Mouse (Mus musculus) hindbrain, embryonic 14.5 days (tissue): ENCODE measurements around the gene 1110057P08Rik. TPM values are rescaled to one million over a fixed set of nuclear protein-coding genes. Genes with fewer than 3 reads are reported as not detected.
"Not testable (repeated sequence)": the region's sequence is repeated elsewhere in the genome, so short reads cannot be mapped to it uniquely, and the experiment has no call there.

Experiments used
- ATAC-seq: fragments of 200-750 bp; cut with Nextera tagmentation; 2 replicates; pipeline ENCODE4 v1.8.0; 2017; ENCODE audit warnings: moderate number of reproducible peaks, mild to moderate bottlenecking, moderate TSS enrichment, moderate library complexity; ENCODE audit not compliant: low FRiP score
- DNase-seq: peaks from one replicate; pipeline ENCODE4 v3.0.0-alpha.2; 2015; ENCODE audit warnings: low spot score
- H3K27ac ChIP-seq: fragments of 300-500 bp; sonication (generic); 2 replicates; pipeline ENCODE4 v1.5.1; 2014; ENCODE audit warnings: mild to moderate bottlenecking, moderate library complexity
- H3K27me3 ChIP-seq: fragments of 300-500 bp; sonication (generic); 2 replicates; pipeline ENCODE4 v1.6.1; 2014; ENCODE audit warnings: mild to moderate bottlenecking, low read length, mixed read lengths; ENCODE audit not compliant: control insufficient read depth, insufficient read depth
- H3K36me3 ChIP-seq: fragments of 300-500 bp; sonication (generic); replicated peaks from 2 replicates; pipeline ENCODE4 v1.6.1; 2014; ENCODE audit not compliant: control insufficient read depth, insufficient read depth
- H3K4me1 ChIP-seq: fragments of 300-500 bp; sonication (generic); replicated peaks from 2 replicates; pipeline ENCODE4 v1.6.1; 2014; ENCODE audit warnings: antibody characterized with exemption, low read length, mixed read lengths; ENCODE audit not compliant: control insufficient read depth, insufficient read depth
- H3K4me2 ChIP-seq: fragments of 300-500 bp; sonication (generic); replicated peaks from 2 replicates; pipeline ENCODE4 v1.6.1; 2014; ENCODE audit warnings: mild to moderate bottlenecking, moderate library complexity
- H3K4me3 ChIP-seq: fragments of 300-500 bp; sonication (generic); replicated peaks from 2 replicates; pipeline ENCODE4 v1.5.1; 2014; ENCODE audit warnings: mild to moderate bottlenecking, low read length
- H3K9ac ChIP-seq: fragments of 300-500 bp; sonication (generic); 2 replicates; pipeline ENCODE4 v1.6.1; 2014
- H3K9me3 ChIP-seq: fragments of 300-500 bp; sonication (generic); 2 replicates; pipeline ENCODE4 v1.6.1; 2016; ENCODE audit warnings: low read length; ENCODE audit not compliant: control insufficient read depth
- WGBS: fragments of 180-500 bp; shearing (Covaris S2); extraction: QIAGEN DNeasy Blood & Tissue Kit; methylation state at CpG from one replicate; pipeline ENCODE4 v1.1.7; 2014; 5-methylcytosine and 5-hydroxymethylcytosine counted together
- polyA plus RNA-seq: library from polyadenylated mRNA; unstranded; fragments of >200 nt; fragmentation: Nextera tagmentation; extraction: Ambion mirVana; gene quantifications from 2 replicates; pipeline ENCODE4 v1.2.1, GENCODE M21; 2014

1110057P08Rik gene
- not detected in 2 replicates for polyA plus RNA-seq

GRCm38 (mm10) chr16:89174435-89174834, at the start of gene 1110057P08Rik:
TSS of gene 1110057P08Rik (plus strand) at chr16:89174735.
- Histone ChIP-seq H3K4me1 (no peaks in the 10 kb centered on the region), H3K4me2 (no peak within 1 kb of the TSS), H3K9ac (no peak within 1 kb of the TSS), H3K9me3 (no peaks in the 10 kb centered on the region), H3K4me3 (no peak within 1 kb of the TSS), H3K27me3 (no peaks in the 10 kb centered on the region), H3K27ac (no peak within 1 kb of the TSS), H3K36me3 (no peaks in the 10 kb centered on the region)
- WGBS = 85% methylated on average over 2 of the region's 2 CpGs
- no peak for ATAC-seq
- DNase-seq = no peak

GRCm38 (mm10) chr16:89140551-89140950, 34.0 kb upstream of the 1110057P08Rik start, which contains the start of gene Gm6358:
TSS of gene Gm6358 (plus strand) at chr16:89140851.
- Histone ChIP-seq H3K9me3 (no peaks in the 10 kb centered on the region), H3K27ac (no peak within 1 kb of the TSS), H3K27me3 (no peaks in the 10 kb centered on the region), H3K9ac (no peak within 1 kb of the TSS), H3K36me3 (no peaks in the 10 kb centered on the region), H3K4me2 (no peak within 1 kb of the TSS), H3K4me3 (no peak within 1 kb of the TSS), H3K4me1 (no peaks in the 10 kb centered on the region)
- WGBS = 97% methylated on average over 1 of the region's 1 CpGs
- ATAC-seq = no peak
- DNase-seq = no peak

- no peak within 1 kb of the TSS for H3K9ac ChIP-seq
- 97% methylated on average over 1 of the region's 1 CpGs for WGBS
- H3K4me1 ChIP-seq = no peaks in the 10 kb centered on the region
- no peak for DNase-seq
- no peaks in the 10 kb centered on the region; the same call in 1 of the 2 replicates for H3K9me3 ChIP-seq
- H3K4me2 ChIP-seq = no peak within 1 kb of the TSS
- no peak within 1 kb of the TSS for H3K4me3 ChIP-seq
- H3K27ac ChIP-seq = no peak within 1 kb of the TSS
- no peaks in the 10 kb centered on the region for H3K36me3 ChIP-seq
- no peak for ATAC-seq
- no peaks in the 10 kb centered on the region for H3K27me3 ChIP-seq
Observed at GRCm38 (mm10) chr16:89150786-89151185, 23.7 kb upstream of the 1110057P08Rik start, which contains the start of gene Gm10061. TSS of gene Gm10061 (plus strand) at chr16:89151086.

GRCm38 (mm10) chr16:89157652-89158051, 16.9 kb upstream of the 1110057P08Rik start, which contains the start of gene Gm9789:
TSS of gene Gm9789 (plus strand) at chr16:89157952.
- H3K4me1 ChIP-seq = no peaks in the 10 kb centered on the region
- no peak for DNase-seq
- no peak for ATAC-seq
- no peak within 1 kb of the TSS for H3K27ac ChIP-seq
- H3K4me3 ChIP-seq = no peak within 1 kb of the TSS
- no peak within 1 kb of the TSS for H3K4me2 ChIP-seq
- no peaks in the 10 kb centered on the region for H3K27me3 ChIP-seq
- no peaks in the 10 kb centered on the region for H3K36me3 ChIP-seq
- no peak within 1 kb of the TSS for H3K9ac ChIP-seq
- no peaks in the 10 kb centered on the region for H3K9me3 ChIP-seq
- WGBS = 92% methylated on average over 4 of the region's 4 CpGs

- not testable (repeated sequence) for H3K27ac ChIP-seq, H3K36me3 ChIP-seq, H3K27me3 ChIP-seq, DNase-seq, ATAC-seq, H3K4me1 ChIP-seq, H3K4me3 ChIP-seq, H3K9ac ChIP-seq, H3K9me3 ChIP-seq, H3K4me2 ChIP-seq
Observed at GRCm38 (mm10) chr16:89169190-89169589, 5.3 kb upstream of the 1110057P08Rik start, which contains the start of gene Gm7735. TSS of gene Gm7735 (plus strand) at chr16:89169490.

- no peaks in the 10 kb centered on the region for H3K4me1 ChIP-seq
Observed at GRCm38 (mm10) chr16:89188621-89189020, 14.1 kb downstream of the 1110057P08Rik start.

GRCm38 (mm10) chr16:89205561-89205960, 31.0 kb downstream of the 1110057P08Rik start, which contains the start of gene Krtap20-2:
TSS of gene Krtap20-2 (plus strand) at chr16:89205861.
- H3K9me3 ChIP-seq = no peaks in the 10 kb centered on the region

More at GRCm38 (mm10) chr16:89188621-89189020, 14.1 kb downstream of the 1110057P08Rik start:
- H3K9ac ChIP-seq = no peak overlapping the region
- no peak overlapping the region for H3K27ac ChIP-seq
- DNase-seq = no peak
- H3K36me3 ChIP-seq = no peaks in the 10 kb centered on the region
- H3K4me2 ChIP-seq = no peak overlapping the region
- ATAC-seq = no peak
- no peaks in the 10 kb centered on the region for H3K27me3 ChIP-seq
- no peaks in the 10 kb centered on the region for H3K9me3 ChIP-seq
- no peak overlapping the region for H3K4me3 ChIP-seq
- WGBS = 89% methylated on average over 4 of the region's 4 CpGs

More at GRCm38 (mm10) chr16:89205561-89205960, 31.0 kb downstream of the 1110057P08Rik start, which contains the start of gene Krtap20-2:
- Histone ChIP-seq H3K4me2 (no peak within 1 kb of the TSS), H3K27ac (no peak within 1 kb of the TSS), H3K4me1 (no peaks in the 10 kb centered on the region), H3K27me3 (no peaks in the 10 kb centered on the region), H3K36me3 (no peaks in the 10 kb centered on the region), H3K9ac (no peak within 1 kb of the TSS), H3K4me3 (no peak within 1 kb of the TSS)
- no peak for DNase-seq
- WGBS = 68% methylated on average over 1 of the region's 1 CpGs
- no peak for ATAC-seq

Other genes with a start within 250 kb of the 1110057P08Rik start
- not detected in 2 replicates for gene Krtap19-9b, start 242.5 kb upstream of the 1110057P08Rik start, polyA plus RNA-seq
- not detected in 2 replicates for gene Krtap16-3, start 211.9 kb upstream of the 1110057P08Rik start, polyA plus RNA-seq
- gene Krtap22-2, start 164.0 kb upstream of the 1110057P08Rik start, polyA plus RNA-seq = not detected in 2 replicates
- not detected in 2 replicates for gene Gm10229, start 159.5 kb upstream of the 1110057P08Rik start, polyA plus RNA-seq
- gene Krtap6-1, start 143.0 kb upstream of the 1110057P08Rik start, polyA plus RNA-seq = not detected in 2 replicates
- gene Gm10228, start 133.3 kb upstream of the 1110057P08Rik start, polyA plus RNA-seq = not detected in 2 replicates
- not detected in 2 replicates for gene Krtap6-5, start 126.9 kb upstream of the 1110057P08Rik start, polyA plus RNA-seq
- gene 1110025L11Rik, start 110.7 kb upstream of the 1110057P08Rik start, polyA plus RNA-seq = not detected in 2 replicates
- not detected in 2 replicates for gene Krtap6-3, start 90.7 kb upstream of the 1110057P08Rik start, polyA plus RNA-seq
- gene Gm6358, start 33.9 kb upstream of the 1110057P08Rik start, polyA plus RNA-seq = not detected in 2 replicates
- not detected in 2 replicates for gene Gm10061, start 23.6 kb upstream of the 1110057P08Rik start, polyA plus RNA-seq
- not detected in 2 replicates for gene Gm9789, start 16.8 kb upstream of the 1110057P08Rik start, polyA plus RNA-seq
- gene Gm7735, start 5.2 kb upstream of the 1110057P08Rik start, polyA plus RNA-seq = not detected in 2 replicates
- not detected in 2 replicates for gene Krtap20-2, start 31.1 kb downstream of the 1110057P08Rik start, polyA plus RNA-seq
- gene Krtap21-1, start 229.1 kb downstream of the 1110057P08Rik start, polyA plus RNA-seq = not detected in 2 replicates
- gene Krtap6-2, start 245.4 kb downstream of the 1110057P08Rik start, polyA plus RNA-seq = not detected in 2 replicates